Mouse (Mus musculus) MEL (cell line): ENCODE measurements at regions not wholly inside any gene's neighbourhood (a gene's known extent, or its start where the extent isn't known, plus 50 kb on each side); places are given as distances from the start of the nearest gene placed in this dataset.

Source experiments
- CHD1 ChIP-seq: IDR thresholded peaks from 2 replicates; pipeline ENCODE4 v1.6.1; 2012; ENCODE audit warnings: low read depth, mild to moderate bottlenecking, inconsistent platforms, low read length, improper control_type of control experiment
- E2F4 ChIP-seq: IDR thresholded peaks from 2 replicates; pipeline ENCODE4 v1.6.1; 2011; ENCODE audit warnings: low read depth, low read length, improper control_type of control experiment, borderline replicate concordance

- TF ChIP-seq E2F4 (no peak), CHD1 (no peak)
Observed at GRCm38 (mm10) chr9:115805224-115805623, 104.0 kb upstream of the Gadl1 start.
